Mouse (Mus musculus) neural tube, embryonic 13.5 days (tissue): ENCODE measurements around the gene Dis3l. TPM values are rescaled to one million over a fixed set of nuclear protein-coding genes. Genes with fewer than 3 reads are reported as not detected.
"Not testable (repeated sequence)": the region's sequence is repeated elsewhere in the genome, so short reads cannot be mapped to it uniquely, and the experiment has no call there.

Source experiments
- ATAC-seq: fragments of 200-750 bp; cut with Nextera tagmentation; 2 replicates; pipeline ENCODE4 v1.8.0; 2017; ENCODE audit warnings: low read depth, mild to moderate bottlenecking, moderate TSS enrichment, moderate library complexity
- H3K27ac ChIP-seq: fragments of 300-500 bp; sonication (generic); replicated peaks from 2 replicates; pipeline ENCODE4 v1.5.1; 2015; ENCODE audit warnings: moderate library complexity, mild to moderate bottlenecking, inconsistent platforms
- H3K27me3 ChIP-seq: fragments of 300-500 bp; sonication (generic); 2 replicates; pipeline ENCODE4 v1.6.1; 2015; ENCODE audit warnings: mild to moderate bottlenecking, inconsistent platforms
- H3K36me3 ChIP-seq: fragments of 300-500 bp; sonication (generic); 2 replicates; pipeline ENCODE4 v1.6.1; 2015; ENCODE audit warnings: mild to moderate bottlenecking, inconsistent platforms
- H3K4me1 ChIP-seq: fragments of 300-500 bp; sonication (generic); replicated peaks from 2 replicates; pipeline ENCODE4 v1.6.1; 2015; ENCODE audit warnings: inconsistent platforms
- H3K4me2 ChIP-seq: fragments of 300-500 bp; sonication (generic); 2 replicates; pipeline ENCODE4 v1.6.1; 2015; ENCODE audit warnings: inconsistent platforms, mild to moderate bottlenecking, moderate library complexity
- H3K4me3 ChIP-seq: fragments of 300-500 bp; sonication (generic); 2 replicates; pipeline ENCODE4 v1.5.1; 2015; ENCODE audit warnings: mild to moderate bottlenecking, inconsistent platforms
- H3K9ac ChIP-seq: fragments of 300-500 bp; sonication (generic); 2 replicates; pipeline ENCODE4 v1.6.1; 2015; ENCODE audit warnings: moderate library complexity, mild to moderate bottlenecking, inconsistent platforms
- H3K9me3 ChIP-seq: fragments of 300-500 bp; sonication (generic); 2 replicates; pipeline ENCODE4 v1.6.1; 2016; ENCODE audit warnings: inconsistent platforms
- WGBS: fragments of 180-500 bp; shearing (Covaris S2); methylation state at CpG from one replicate; pipeline ENCODE4 v1.1.7; 2015; 5-methylcytosine and 5-hydroxymethylcytosine counted together
- polyA plus RNA-seq: library from polyadenylated mRNA; unstranded; fragments of >200 nt; fragmentation: Nextera tagmentation; extraction: Ambion mirVana; gene quantifications from 2 replicates; pipeline ENCODE4 v1.2.1, GENCODE M21; 2015

Dis3l gene
- polyA plus RNA-seq, 1 experiment from 2014 or later: 20.6 TPM

- no peak overlapping the region for H3K9ac ChIP-seq
- H3K27me3 ChIP-seq: no peaks in the 10 kb centered on the region
- ATAC-seq: no peak
- H3K36me3 ChIP-seq: peaks cover 45% of the 10 kb centered on the region
- no peaks in the 10 kb centered on the region for H3K9me3 ChIP-seq
- H3K4me2 ChIP-seq: no peak overlapping the region
- H3K4me3 ChIP-seq: no peak overlapping the region
- H3K27ac ChIP-seq: no peak overlapping the region
- H3K4me1 ChIP-seq: peaks cover 10% of the 10 kb centered on the region
- 81% methylated on average over 16 of the region's 16 CpGs for WGBS
Observed at GRCm38 (mm10) chr9:64310996-64311785, 29.9 kb downstream of the Dis3l start.

GRCm38 (mm10) chr9:64306476-64307312 lies 34.4 kb downstream of the Dis3l start:
- 91% methylated on average over 6 of the region's 6 CpGs for WGBS
- H3K36me3 ChIP-seq: peaks cover 69% of the 10 kb centered on the region

GRCm38 (mm10) chr9:64303086-64303485 lies 38.0 kb downstream of the Dis3l start:
- H3K9me3 ChIP-seq, ATAC-seq, H3K9ac ChIP-seq, H3K27me3 ChIP-seq, H3K4me1 ChIP-seq, H3K4me3 ChIP-seq, H3K27ac ChIP-seq, H3K4me2 ChIP-seq: not testable (repeated sequence)
- peaks cover 68% of the 10 kb centered on the region for H3K36me3 ChIP-seq
- 95% methylated on average over 4 of the region's 4 CpGs for WGBS

More at GRCm38 (mm10) chr9:64306476-64307312, 34.4 kb downstream of the Dis3l start:
- ATAC-seq: no peak
- no peak overlapping the region for H3K9ac ChIP-seq
- H3K4me1 ChIP-seq: no peaks in the 10 kb centered on the region
- no peak overlapping the region for H3K4me2 ChIP-seq
- no peaks in the 10 kb centered on the region for H3K9me3 ChIP-seq
- H3K27me3 ChIP-seq: no peaks in the 10 kb centered on the region
- H3K27ac ChIP-seq: no peak overlapping the region
- no peak overlapping the region for H3K4me3 ChIP-seq

GRCm38 (mm10) chr9:64282404-64282987 lies 58.6 kb downstream of the Dis3l start:
- Histone ChIP-seq H3K9ac (peak overlapping the region; percentile 92), H3K27ac (no peak overlapping the region), H3K4me1 (peaks cover 9% of the 10 kb centered on the region), H3K27me3 (no peaks in the 10 kb centered on the region), H3K4me2 (peak overlapping the region; percentile 76), H3K9me3 (no peaks in the 10 kb centered on the region), H3K4me3 (peak overlapping the region; percentile 87), H3K36me3 (no peaks in the 10 kb centered on the region)
- WGBS: 69% methylated on average over 5 of the region's 5 CpGs
- ATAC-seq: no peak

GRCm38 (mm10) chr9:64281781-64282178 lies 59.3 kb downstream of the Dis3l start:
- peak overlapping the region; percentile 87 for H3K4me3 ChIP-seq

DNA sequence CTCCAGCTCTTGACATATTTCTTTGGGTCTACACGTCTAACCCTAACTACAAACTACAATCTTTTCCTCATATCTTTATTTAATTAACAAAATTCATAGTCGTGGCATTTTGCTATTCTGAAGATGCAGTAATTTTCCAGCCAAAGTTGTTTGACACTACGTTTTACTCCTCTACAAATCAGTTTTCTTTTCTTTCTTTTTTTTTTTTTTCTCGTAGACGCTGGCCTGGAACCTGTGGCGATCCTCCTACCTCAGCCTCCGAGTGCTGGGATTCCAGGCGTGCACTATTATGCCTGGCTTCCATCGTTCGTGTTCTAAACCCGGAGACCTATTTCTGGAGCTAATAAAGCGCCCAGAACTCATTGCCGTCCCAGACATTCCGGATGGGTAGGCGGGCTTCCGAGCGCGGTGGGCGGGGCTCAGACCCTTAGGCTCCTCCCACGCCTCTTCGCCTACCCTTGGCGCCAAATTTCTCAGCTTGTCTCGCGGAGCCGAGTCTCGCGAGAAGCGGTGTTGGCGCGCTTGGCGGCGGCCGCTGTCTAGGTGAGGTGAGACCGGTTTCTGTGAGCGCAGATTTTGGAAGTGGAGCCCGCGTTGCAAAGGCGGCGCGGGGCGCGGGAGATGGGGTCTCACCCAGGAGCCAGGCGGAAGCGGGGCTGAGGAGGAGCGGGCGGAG lies 59.8 kb downstream of the Dis3l start, which contains the start of gene Tipin:
Gene Tipin (plus strand): TSS at position 477 of the 676 bp plus-strand sequence.
- H3K27me3 ChIP-seq: no peaks in the 10 kb centered on the region
- H3K4me3 ChIP-seq: peak within 1 kb of the TSS; percentile 87
- H3K27ac ChIP-seq: peak within 1 kb of the TSS; percentile 89
- peak within 1 kb of the TSS; percentile 92 for H3K9ac ChIP-seq
- ATAC-seq: peak; percentile 98
- H3K4me1 ChIP-seq: peaks cover 9% of the 10 kb centered on the region
- H3K36me3 ChIP-seq: no peaks in the 10 kb centered on the region
- H3K4me2 ChIP-seq: peak within 1 kb of the TSS; percentile 76
- H3K9me3 ChIP-seq: no peaks in the 10 kb centered on the region
- 3% methylated on average over 46 of the region's 46 CpGs for WGBS

More at GRCm38 (mm10) chr9:64281781-64282178, 59.3 kb downstream of the Dis3l start:
- ATAC-seq: peak; percentile 92
- peak overlapping the region; percentile 89 for H3K27ac ChIP-seq
- peaks cover 9% of the 10 kb centered on the region for H3K4me1 ChIP-seq
- peak overlapping the region; percentile 92 for H3K9ac ChIP-seq
- no peaks in the 10 kb centered on the region for H3K9me3 ChIP-seq
- H3K36me3 ChIP-seq: no peaks in the 10 kb centered on the region
- H3K4me2 ChIP-seq: peak overlapping the region; percentile 76
- WGBS: under 1% methylated on average over 24 of the region's 24 CpGs
- H3K27me3 ChIP-seq: no peaks in the 10 kb centered on the region

DNA sequence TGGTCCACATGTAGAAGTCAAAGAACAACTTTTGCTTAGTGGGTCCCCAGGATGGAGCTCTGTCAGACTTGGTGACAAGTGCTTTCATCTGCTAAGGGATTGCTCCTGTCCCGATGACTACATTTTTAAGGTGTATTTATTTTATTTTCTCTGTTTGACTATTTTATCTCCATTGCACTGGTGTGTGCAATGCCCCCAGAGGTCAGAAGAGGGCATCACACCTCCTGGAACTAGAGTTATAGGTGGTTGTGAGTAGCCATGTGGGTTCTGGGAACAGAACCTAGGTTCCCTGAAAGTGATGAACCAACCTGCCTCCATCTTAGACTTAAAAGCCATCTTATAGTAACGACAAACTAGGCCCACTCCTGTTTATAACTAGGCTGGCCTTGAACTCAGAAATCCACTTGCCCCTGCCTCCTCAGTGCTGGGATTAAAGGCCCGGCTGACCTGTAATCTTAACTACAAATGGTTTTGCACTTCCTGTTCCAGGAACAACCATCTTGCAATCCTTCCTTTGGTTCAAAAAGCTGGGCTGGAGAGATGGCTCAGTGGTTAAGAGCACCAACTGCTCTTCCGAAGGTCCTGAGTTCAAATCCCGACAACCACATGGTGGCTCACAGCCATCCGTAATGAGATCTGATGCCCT lies 62.3 kb downstream of the Dis3l start:
- WGBS: 97% methylated on average over 6 of the region's 6 CpGs
- no peak for ATAC-seq

DNA sequence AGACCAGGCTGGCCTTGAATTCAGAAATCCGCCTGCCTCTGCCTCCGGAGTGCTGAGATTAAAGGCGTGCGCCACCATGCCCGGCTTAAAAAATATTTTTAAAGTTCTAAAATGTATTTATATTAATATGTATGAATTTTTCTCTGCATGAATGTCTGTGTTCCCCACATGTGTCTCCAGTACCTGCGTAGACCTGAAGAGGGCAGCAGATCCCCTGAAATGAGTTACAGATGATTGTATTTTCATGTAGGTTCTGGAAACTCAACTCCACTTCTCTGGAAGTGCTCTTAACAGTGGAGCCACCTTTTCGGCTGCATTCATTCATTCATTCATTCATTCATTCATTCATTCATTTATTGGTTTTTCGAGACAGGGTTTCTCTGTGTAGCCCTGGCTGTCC lies 63.4 kb downstream of the Dis3l start:
- no peak overlapping the region for H3K27ac ChIP-seq
- H3K4me3 ChIP-seq: no peak overlapping the region
- WGBS: 71% methylated on average over 8 of the region's 8 CpGs
- no peak overlapping the region for H3K9ac ChIP-seq
- no peaks in the 10 kb centered on the region for H3K9me3 ChIP-seq
- no peak for ATAC-seq
- peaks cover 9% of the 10 kb centered on the region for H3K4me1 ChIP-seq
- no peaks in the 10 kb centered on the region for H3K36me3 ChIP-seq
- no peak overlapping the region for H3K4me2 ChIP-seq
- no peaks in the 10 kb centered on the region for H3K27me3 ChIP-seq

More for the DNA sequence above, 62.3 kb downstream of the Dis3l start:
- Histone ChIP-seq H3K27ac (no peak overlapping the region), H3K9ac (no peak overlapping the region), H3K9me3 (no peaks in the 10 kb centered on the region), H3K4me3 (no peak overlapping the region), H3K36me3 (no peaks in the 10 kb centered on the region), H3K4me1 (peaks cover 9% of the 10 kb centered on the region), H3K4me2 (no peak overlapping the region), H3K27me3 (no peaks in the 10 kb centered on the region)

GRCm38 (mm10) chr9:64274919-64275318 lies 66.2 kb downstream of the Dis3l start:
- no peak for ATAC-seq
- Histone ChIP-seq H3K27ac (no peak overlapping the region), H3K9ac (no peak overlapping the region), H3K4me2 (no peak overlapping the region), H3K27me3 (no peaks in the 10 kb centered on the region), H3K4me1 (no peaks in the 10 kb centered on the region), H3K36me3 (no peaks in the 10 kb centered on the region), H3K9me3 (no peaks in the 10 kb centered on the region), H3K4me3 (no peak overlapping the region)
- whole genome bisulfite sequencing: 66% methylated on average over 1 of the region's 1 CpGs

DNA sequence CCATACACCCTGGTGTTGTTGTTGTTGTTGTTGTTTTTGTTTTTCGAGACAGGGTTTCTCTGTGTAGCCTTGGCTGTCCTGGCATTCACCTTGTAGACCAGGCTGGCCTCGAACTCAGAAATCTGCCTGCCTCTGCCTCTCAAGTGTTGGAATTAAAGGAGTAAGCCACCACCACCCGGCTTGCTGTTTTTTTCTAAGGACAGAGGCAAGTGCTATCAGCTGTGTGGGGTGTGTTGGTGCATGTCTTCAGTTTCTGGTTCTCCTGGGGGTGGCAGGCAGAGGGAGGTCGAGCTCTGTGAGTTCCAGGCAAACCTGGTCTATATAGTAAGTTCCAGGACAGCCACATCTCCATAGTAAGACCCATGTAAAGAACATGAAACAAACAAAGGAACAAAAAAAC lies 66.8 kb downstream of the Dis3l start:
- Histone ChIP-seq H3K36me3 (no peaks in the 10 kb centered on the region), H3K4me2 (no peak overlapping the region), H3K4me1 (no peaks in the 10 kb centered on the region), H3K9me3 (no peaks in the 10 kb centered on the region), H3K9ac (no peak overlapping the region), H3K27ac (no peak overlapping the region), H3K4me3 (no peak overlapping the region), H3K27me3 (no peaks in the 10 kb centered on the region)
- WGBS: 75% methylated on average over 4 of the region's 4 CpGs
- ATAC-seq: no peak

DNA sequence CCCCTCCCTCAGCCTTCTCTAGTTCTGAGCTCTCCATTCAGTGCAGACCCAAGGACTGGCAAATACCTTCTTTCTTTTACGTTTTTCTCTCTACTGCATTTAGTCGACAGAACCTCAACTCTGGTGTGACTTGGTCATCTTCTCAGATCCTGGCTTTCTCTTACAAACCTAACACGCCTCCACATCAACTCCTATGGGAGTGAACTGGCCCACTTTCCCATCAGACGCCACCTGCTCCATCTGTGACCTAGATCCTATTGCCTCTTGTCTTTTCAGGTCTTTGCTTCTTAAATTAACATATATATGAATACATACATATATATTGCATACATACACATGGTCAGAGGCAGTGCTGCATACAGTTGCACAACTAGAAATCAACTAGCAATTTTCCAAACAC lies 67.3 kb downstream of the Dis3l start:
- WGBS: 76% methylated on average over 4 of the region's 4 CpGs
- H3K4me3 ChIP-seq: no peak overlapping the region
- no peak overlapping the region for H3K27ac ChIP-seq
- no peaks in the 10 kb centered on the region for H3K27me3 ChIP-seq
- no peaks in the 10 kb centered on the region for H3K36me3 ChIP-seq
- ATAC-seq: no peak
- no peak overlapping the region for H3K9ac ChIP-seq
- no peak overlapping the region for H3K4me2 ChIP-seq
- H3K9me3 ChIP-seq: no peaks in the 10 kb centered on the region
- H3K4me1 ChIP-seq: no peaks in the 10 kb centered on the region
